Mouse (Mus musculus) small intestine, adult 2 months (tissue): Measurements from ENCODE around the gene Camta1. TPM values are rescaled to one million over a fixed set of nuclear protein-coding genes. Genes with fewer than 3 reads are reported as not detected.

Experiments used
- H3K27ac ChIP-seq: fragments of 200-500 bp; 2 replicates; pipeline ENCODE4 v1.5.1; 2012; ENCODE audit warnings: low read depth, low read length, control low read depth, inconsistent platforms; ENCODE audit not compliant: insufficient read depth
- H3K27me3 ChIP-seq: fragments of 200-500 bp; 2 replicates; pipeline ENCODE4 v1.6.1; 2012; ENCODE audit warnings: mild to moderate bottlenecking, moderate library complexity, low read length, inconsistent platforms; ENCODE audit not compliant: control insufficient read depth, insufficient read depth
- H3K36me3 ChIP-seq: fragments of 200-500 bp; 2 replicates; pipeline ENCODE4 v1.6.1; 2012; ENCODE audit warnings: mild to moderate bottlenecking, low read length, control low read depth, inconsistent platforms; ENCODE audit not compliant: control insufficient read depth, insufficient read depth
- H3K4me1 ChIP-seq: fragments of 200-500 bp; 2 replicates; pipeline ENCODE4 v1.6.1; 2012; ENCODE audit warnings: low read length, inconsistent platforms, mixed read lengths; ENCODE audit not compliant: control insufficient read depth, insufficient read depth, insufficient read length
- H3K4me3 ChIP-seq: fragments of 200-500 bp; 2 replicates; pipeline ENCODE4 v1.5.1; 2012; ENCODE audit warnings: low read depth, mild to moderate bottlenecking, control low read depth, inconsistent platforms, low read length, moderate library complexity
- CTCF ChIP-seq: fragments of 200-500 bp; IDR thresholded peaks from 2 replicates; pipeline ENCODE4 v1.5.1; 2012; ENCODE audit warnings: low read depth, mild to moderate bottlenecking, control low read depth, inconsistent platforms, low read length, moderate library complexity, mixed read lengths; ENCODE audit not compliant: insufficient replicate concordance, insufficient read length; ENCODE audit errors: extremely low read depth
- POLR2A ChIP-seq: fragments of 200-500 bp; IDR thresholded peaks from 2 replicates; pipeline ENCODE4 v1.6.1; 2012; ENCODE audit warnings: low read depth, mild to moderate bottlenecking, control low read depth, inconsistent platforms, low read length, moderate library complexity
- WGBS: fragments of 180-500 bp; shearing (Covaris S2); methylation state at CpG from one replicate; pipeline ENCODE4 v1.1.7; 2018; 5-methylcytosine and 5-hydroxymethylcytosine counted together
- polyA plus RNA-seq: library from polyadenylated mRNA; depleted of rRNA; stranded (reverse); fragments of >200 nt; gene quantifications from 2 replicates; pipeline ENCODE4 v1.2.3, GENCODE M21; 2012

Gene Camta1
- polyA plus RNA-seq, 1 experiment = 2.2 TPM

GRCm38 (mm10) chr4:150973264-150973663, 888.4 kb downstream of the Camta1 start:
- Histone ChIP-seq H3K27ac (no peak overlapping the region), H3K4me3 (no peak overlapping the region), H3K4me1 (no peaks in the 10 kb centered on the region), H3K27me3 (no peaks in the 10 kb centered on the region), H3K36me3 (no peaks in the 10 kb centered on the region)
- TF ChIP-seq CTCF (no peak), POLR2A (no peak)
- 79% methylated on average over 8 of the region's 8 CpGs for WGBS

- Histone ChIP-seq H3K4me3 (no peak overlapping the region), H3K4me1 (no peaks in the 10 kb centered on the region; the same call in 1 of the 2 replicates), H3K27ac (no peak overlapping the region), H3K27me3 (no peaks in the 10 kb centered on the region), H3K36me3 (no peaks in the 10 kb centered on the region)
- TF ChIP-seq POLR2A = no peak
- no peak for TF ChIP-seq CTCF
- 67% methylated on average over 8 of the region's 8 CpGs for WGBS
These were observed 892.7 kb downstream of the Camta1 start for GRCm38 (mm10) chr4:150968956-150969355.

GRCm38 (mm10) chr4:150966556-150966955, 895.1 kb downstream of the Camta1 start:
- 17% methylated on average over 7 of the region's 7 CpGs for WGBS
- TF ChIP-seq CTCF = peak; percentile 80; the same call in 1 of the 2 replicates
- TF ChIP-seq POLR2A = no peak
- no peaks in the 10 kb centered on the region for H3K36me3 ChIP-seq

GRCm38 (mm10) chr4:150965555-150965951, 896.1 kb downstream of the Camta1 start:
- H3K36me3 ChIP-seq = no peaks in the 10 kb centered on the region
- no peaks in the 10 kb centered on the region for H3K27me3 ChIP-seq
- TF ChIP-seq CTCF = no peak
- WGBS = 63% methylated on average over 11 of the region's 11 CpGs
- H3K4me1 ChIP-seq = no peaks in the 10 kb centered on the region; the same call in 1 of the 2 replicates
- H3K4me3 ChIP-seq = no peak overlapping the region
- H3K27ac ChIP-seq = no peak overlapping the region

More at GRCm38 (mm10) chr4:150966556-150966955, 895.1 kb downstream of the Camta1 start:
- H3K4me1 ChIP-seq = no peaks in the 10 kb centered on the region; the same call in 1 of the 2 replicates
- H3K4me3 ChIP-seq = no peak overlapping the region
- no peak overlapping the region for H3K27ac ChIP-seq
- no peaks in the 10 kb centered on the region for H3K27me3 ChIP-seq

- TF ChIP-seq CTCF (peak; percentile 64; the same call in 1 of the 2 replicates), POLR2A (no peak)
- H3K27ac ChIP-seq = no peak overlapping the region
- 9% methylated on average over 25 of the region's 25 CpGs for WGBS
- peak overlapping the region; percentile 34 for H3K4me3 ChIP-seq
- no peaks in the 10 kb centered on the region for H3K36me3 ChIP-seq
- H3K27me3 ChIP-seq = no peaks in the 10 kb centered on the region
- H3K4me1 ChIP-seq = no peaks in the 10 kb centered on the region; the same call in 1 of the 2 replicates
These were observed 896.8 kb downstream of the Camta1 start for GRCm38 (mm10) chr4:150964635-150965554.

- H3K27me3 ChIP-seq = no peaks in the 10 kb centered on the region
- TF ChIP-seq POLR2A (no peak), CTCF (no peak)
- no peaks in the 10 kb centered on the region; the same call in 1 of the 2 replicates for H3K4me1 ChIP-seq
These were observed 898.0 kb downstream of the Camta1 start for GRCm38 (mm10) chr4:150963711-150964110.

GRCm38 (mm10) chr4:150962231-150962630, 899.4 kb downstream of the Camta1 start:
- Histone ChIP-seq H3K27ac (no peak overlapping the region), H3K4me3 (no peak overlapping the region), H3K27me3 (no peaks in the 10 kb centered on the region), H3K36me3 (no peaks in the 10 kb centered on the region), H3K4me1 (no peaks in the 10 kb centered on the region; the same call in 1 of the 2 replicates)
- 13% methylated on average over 6 of the region's 6 CpGs for whole genome bisulfite sequencing
- TF ChIP-seq POLR2A (no peak), CTCF (no peak)

More at GRCm38 (mm10) chr4:150963711-150964110, 898.0 kb downstream of the Camta1 start:
- Histone ChIP-seq H3K36me3 (no peaks in the 10 kb centered on the region), H3K4me3 (no peak overlapping the region), H3K27ac (no peak overlapping the region)
- 53% methylated on average over 2 of the region's 2 CpGs for WGBS
